Mouse (Mus musculus) ES-E14 (cell line): ENCODE results near the gene Eif4e. TPM values are rescaled to one million over a fixed set of nuclear protein-coding genes. Genes with fewer than 3 reads are reported as not detected.

Experiments used
- DNase-seq: peaks from one replicate; pipeline ENCODE4 v3.0.0-alpha.2; 2013; ENCODE audit warnings: low read depth, low spot score
- H3K27ac ChIP-seq: 2 replicates; pipeline ENCODE4 v1.5.1; 2012; ENCODE audit warnings: low read depth, mild to moderate bottlenecking, low read length, moderate library complexity, mixed read lengths; ENCODE audit not compliant: poor library complexity, insufficient read depth, severe bottlenecking
- H3K36me3 ChIP-seq: 2 replicates; pipeline ENCODE4 v1.6.1; 2012; ENCODE audit warnings: mild to moderate bottlenecking, low read length, moderate library complexity, mixed read lengths; ENCODE audit not compliant: control insufficient read depth, poor library complexity, insufficient read depth, severe bottlenecking
- H3K4me1 ChIP-seq, 2 experiments: fragments of 150-350 bp in 1 of 2; sonication (generic) in 1 of 2; 2 replicates each; pipeline ENCODE4 v1.6.1; 2012; ENCODE audit warnings: low read length in 2 of 2, mild to moderate bottlenecking in 1 of 2, mixed read lengths in 1 of 2; ENCODE audit not compliant: control insufficient read depth in 2 of 2, insufficient read depth in 2 of 2, poor library complexity in 1 of 2
- H3K4me3 ChIP-seq, 2 experiments: fragments of 150-350 bp in 1 of 2; sonication (generic) in 1 of 2; 2 replicates each; pipeline ENCODE4 v1.5.1; 2012; ENCODE audit warnings: low read length in 2 of 2, low read depth in 1 of 2, mild to moderate bottlenecking in 1 of 2, mixed read lengths in 1 of 2; ENCODE audit not compliant: insufficient read depth in 1 of 2, poor library complexity in 1 of 2, severe bottlenecking in 1 of 2
- H3K9ac ChIP-seq: 2 replicates; pipeline ENCODE4 v1.6.1; 2012; ENCODE audit warnings: low read depth, mild to moderate bottlenecking, low read length, mixed read lengths; ENCODE audit not compliant: poor library complexity, insufficient read depth, severe bottlenecking
- H3K9me3 ChIP-seq: fragments of 150-350 bp; sonication (generic); 2 replicates; pipeline ENCODE4 v1.6.1; 2012; ENCODE audit warnings: low read depth, mild to moderate bottlenecking, low read length; ENCODE audit not compliant: control insufficient read depth, insufficient read depth
- CHD2 ChIP-seq: IDR thresholded peaks from 2 replicates; pipeline ENCODE4 v1.6.1; 2014; ENCODE audit warnings: mild to moderate bottlenecking, low read depth, low read length, inconsistent platforms
- HCFC1 ChIP-seq: IDR thresholded peaks from 2 replicates; pipeline ENCODE4 v1.6.1; 2012; ENCODE audit warnings: low read length, inconsistent platforms, borderline replicate concordance; ENCODE audit not compliant: insufficient read depth
- MAFK ChIP-seq: IDR thresholded peaks from 2 replicates; pipeline ENCODE4 v1.6.1; 2014; ENCODE audit warnings: mild to moderate bottlenecking, low read depth, low read length, inconsistent platforms; ENCODE audit not compliant: insufficient read depth
- ZC3H11A ChIP-seq: IDR thresholded peaks from 2 replicates; pipeline ENCODE4 v1.6.1; 2012; ENCODE audit warnings: low read depth, mild to moderate bottlenecking, inconsistent platforms, low read length, borderline replicate concordance
- ZNF384 ChIP-seq: IDR thresholded peaks from 2 replicates; pipeline ENCODE4 v1.6.1; 2012; ENCODE audit warnings: low read depth, low read length, inconsistent platforms
- in situ Hi-C, 2 experiments: fragments of 600-800 bp; cut with MboI; formaldehyde crosslinking; loops; one replicate each; pipeline ENCODE4 v1.15.1; 2025; ENCODE audit warnings: low sequenced_read_pairs in 2 of 2, inconsistent platforms in 1 of 2; ENCODE audit not compliant: unreplicated experiment in 2 of 2
- total RNA-seq: library from RNA; depleted of rRNA; stranded (reverse); fragments of 300-350 nt; gene quantifications from 2 replicates; pipeline ENCODE4 v1.2.3, GENCODE M21; 2012

Gene Eif4e
- total RNA-seq, 1 experiment = 235 TPM

GRCm38 (mm10) chr3:138494565-138494964 lies 31.4 kb upstream of the Eif4e start:
- no peak overlapping the region for H3K9ac ChIP-seq
- in situ Hi-C loops = no loop called here
- no peak for TF ChIP-seq MAFK
- no peak for TF ChIP-seq CHD2
- no peak for TF ChIP-seq ZNF384
- no peak for TF ChIP-seq ZC3H11A
- no peak for TF ChIP-seq HCFC1
- H3K9me3 ChIP-seq = no peaks in the 10 kb centered on the region
- H3K4me3 ChIP-seq = no peak overlapping the region
- no peaks in the 10 kb centered on the region for H3K36me3 ChIP-seq
- H3K27ac ChIP-seq = no peak overlapping the region
- H3K4me1 ChIP-seq = no peaks in the 10 kb centered on the region
- no peak for DNase-seq

- DNase-seq = no peak
- H3K36me3 ChIP-seq = no peaks in the 10 kb centered on the region
- TF ChIP-seq ZC3H11A (no peak), CHD2 (no peak), HCFC1 (no peak), MAFK (no peak), ZNF384 (no peak)
- no peak overlapping the region for H3K27ac ChIP-seq
- no peaks in the 10 kb centered on the region for H3K9me3 ChIP-seq
- in situ Hi-C loops = no loop called here
- H3K9ac ChIP-seq = no peak overlapping the region
- no peaks in the 10 kb centered on the region for H3K4me1 ChIP-seq
- no peak overlapping the region for H3K4me3 ChIP-seq
Observed at GRCm38 (mm10) chr3:138495166-138496145, 30.5 kb upstream of the Eif4e start.

GRCm38 (mm10) chr3:138498731-138499130 lies 27.2 kb upstream of the Eif4e start:
- TF ChIP-seq CHD2 (no peak), MAFK (no peak), HCFC1 (no peak), ZNF384 (no peak), ZC3H11A (no peak)
- H3K4me3 ChIP-seq = no peak overlapping the region

GRCm38 (mm10) chr3:138499854-138500740 lies 25.9 kb upstream of the Eif4e start:
- TF ChIP-seq ZNF384 (no peak), MAFK (no peak), HCFC1 (no peak), ZC3H11A (no peak), CHD2 (no peak)
- H3K9ac ChIP-seq = no peak overlapping the region
- H3K36me3 ChIP-seq = no peaks in the 10 kb centered on the region
- H3K4me1 ChIP-seq = no peaks in the 10 kb centered on the region
- in situ Hi-C loops = no loop called here
- H3K9me3 ChIP-seq = no peaks in the 10 kb centered on the region
- H3K27ac ChIP-seq = no peak overlapping the region
- DNase-seq = no peak
- no peak overlapping the region for H3K4me3 ChIP-seq

More at GRCm38 (mm10) chr3:138498731-138499130, 27.2 kb upstream of the Eif4e start:
- in situ Hi-C loops = no loop called here
- Histone ChIP-seq H3K9me3 (no peaks in the 10 kb centered on the region), H3K27ac (no peak overlapping the region), H3K9ac (no peak overlapping the region), H3K36me3 (no peaks in the 10 kb centered on the region), H3K4me1 (no peaks in the 10 kb centered on the region)
- no peak for DNase-seq
